Mouse (Mus musculus) E14TG2a.4 (cell line): ENCODE measurements at regions not wholly inside any gene's neighbourhood (a gene's known extent, or its start where the extent isn't known, plus 50 kb on each side); places are given as distances from the start of the nearest gene placed in this dataset.

Experiments
- CTCF ChIP-seq: conservative IDR thresholded peaks from 2 replicates; pipeline ENCODE4 v1.5.1; 2014; ENCODE audit warnings: low read length
- NANOG ChIP-seq: IDR thresholded peaks from 2 replicates; pipeline ENCODE4 v1.6.1; 2014; ENCODE audit warnings: borderline replicate concordance, low read length, mixed read lengths
- POU5F1 ChIP-seq: IDR thresholded peaks from 2 replicates; pipeline ENCODE4 v1.6.1; 2014; ENCODE audit warnings: low read length, borderline replicate concordance

GRCm38 (mm10) chr5:101525346-101525745, 139.4 kb downstream of the Nkx6-1 start:
- TF ChIP-seq CTCF (no peak), NANOG (no peak), POU5F1 (no peak)
